ENCODE assay signal across 20 mouse cellular contexts in genomic region chr17:27296156-27296555, GRCm38 (mm10).
DNase-seq lines count a peak whose midpoint lies in the region; ATAC-seq lines count a peak whose summit lies in the region.
"Had no signal": no experiment of that assay in that cellular context is flagged by ENCODE, and none has a peak within 500 bp of the region (broad histone marks: within the 10 kb centered on the region; RNA-seq: fewer than 3 reads in every experiment).

No protein-coding gene starts in this region.

- ATAC-seq in midbrain, embryonic 11.5 days (ENCODE audit: low FRiP score) = no peak
- ATAC-seq: forebrain, embryonic 14.5 days; hindbrain, embryonic 16.5 days had no signal

- H3K36me3 ChIP-seq in midbrain, embryonic 11.5 days (ENCODE audit: control insufficient read depth, insufficient read depth, low read length) = no peaks in the 10 kb centered on the region
- H3K36me3 ChIP-seq in midbrain, embryonic 10.5 days = no peaks in the 10 kb centered on the region
- H3K36me3 ChIP-seq: embryonic facial prominence, embryonic 15.5 days; forebrain, embryonic 10.5 days; heart, embryonic 10.5 days; hindbrain, embryonic 12.5 days had no signal

- H3K27ac ChIP-seq in midbrain, embryonic 11.5 days (ENCODE audit: low read depth, low read length) = no peak overlapping the region
- H3K27ac ChIP-seq in midbrain, embryonic 10.5 days (replicated peaks) = no peak overlapping the region
- H3K27ac ChIP-seq: embryonic facial prominence, embryonic 15.5 days; forebrain, embryonic 10.5 days; heart, embryonic 10.5 days; hindbrain, embryonic 12.5 days had no signal

- no peaks in the 10 kb centered on the region for H3K9me3 ChIP-seq in midbrain, embryonic 11.5 days (ENCODE audit: control insufficient read depth, low read length)
- peaks cover 15% of the 10 kb centered on the region for H3K9me3 ChIP-seq in midbrain, embryonic 10.5 days (replicated peaks)
- H3K9me3 ChIP-seq: embryonic facial prominence, embryonic 15.5 days had no signal

- H3K9ac ChIP-seq in midbrain, embryonic 11.5 days (ENCODE audit: low read length) = no peak overlapping the region
- H3K9ac ChIP-seq: embryonic facial prominence, embryonic 15.5 days; hindbrain, embryonic 12.5 days had no signal

- DNase-seq in gastrocnemius, postnatal 14 days = peak; percentile 4
- DNase-seq in gastrocnemius, adult 8-10 months (ENCODE audit: low spot score in 2 of 2) = no peak
- peak; percentile 23 for DNase-seq in midbrain, embryonic 11.5 days (ENCODE audit: low spot score, missing footprints)
- DNase-seq in midbrain, embryonic 10.5 days (ENCODE audit: low spot score) = no peak
- DNase-seq in testis, postnatal 10 days (ENCODE audit: low spot score) = peak; percentile 53
- DNase-seq in testis, postnatal 14 days (ENCODE audit: low spot score) = no peak
- DNase-seq: adrenal gland, adult 2 months; adrenal gland, postnatal 25 days; cerebellum, adult 18-20 months; embryo, embryonic 11 days; heart, adult 18-20 months; heart, postnatal 10 days; heart, postnatal 4 days had no signal

- no peaks in the 10 kb centered on the region for H3K4me1 ChIP-seq in midbrain, embryonic 11.5 days (ENCODE audit: control insufficient read depth, insufficient read depth, low read length)
- H3K4me1 ChIP-seq in midbrain, embryonic 10.5 days = peaks cover 3% of the 10 kb centered on the region; the same call in 1 of the 2 replicates
- H3K4me1 ChIP-seq: embryonic facial prominence, embryonic 15.5 days had no signal

- no peak overlapping the region for H3K4me2 ChIP-seq in midbrain, embryonic 11.5 days
- H3K4me2 ChIP-seq: embryonic facial prominence, embryonic 15.5 days; hindbrain, embryonic 12.5 days had no signal

- WGBS in midbrain, embryonic 11.5 days = 78% methylated on average over 5 of the region's 5 CpGs
- WGBS in midbrain, embryonic 10.5 days = 91% methylated on average over 5 of the region's 5 CpGs

- intact Hi-C loops in gastrocnemius, postnatal 14 days (cut with DNase I; ENCODE audit: low total_unique reads) = no loop called here

- no peaks in the 10 kb centered on the region for H3K27me3 ChIP-seq in midbrain, embryonic 11.5 days (ENCODE audit: control insufficient read depth, insufficient read depth, low read length)
- H3K27me3 ChIP-seq in midbrain, embryonic 10.5 days (ENCODE audit: low read depth, poor library complexity, severe bottlenecking) = no peaks in the 10 kb centered on the region
- H3K27me3 ChIP-seq: embryonic facial prominence, embryonic 15.5 days; hindbrain, embryonic 12.5 days had no signal

- H3K4me3 ChIP-seq in midbrain, embryonic 11.5 days (ENCODE audit: low read depth, low read length) = no peak overlapping the region
- no peak overlapping the region for H3K4me3 ChIP-seq in midbrain, embryonic 10.5 days
- H3K4me3 ChIP-seq: embryonic facial prominence, embryonic 15.5 days; erythroblast, embryonic 14.5 days; forebrain, embryonic 10.5 days; heart, embryonic 10.5 days; hindbrain, embryonic 12.5 days had no signal

Comparison
In these comparisons a context has a peak if more than half of its experiments do, and no peak if none do; other contexts are left out.
1. DNase-seq: peak in gastrocnemius, postnatal 14 days (single experiment), midbrain, embryonic 11.5 days (single experiment) and testis, postnatal 10 days (single experiment); none in gastrocnemius, adult 8-10 months (0 of 2), midbrain, embryonic 10.5 days (single experiment) and testis, postnatal 14 days (single experiment).